Mouse (Mus musculus): ENCODE measurements around the gene Sertad1.

DNA sequence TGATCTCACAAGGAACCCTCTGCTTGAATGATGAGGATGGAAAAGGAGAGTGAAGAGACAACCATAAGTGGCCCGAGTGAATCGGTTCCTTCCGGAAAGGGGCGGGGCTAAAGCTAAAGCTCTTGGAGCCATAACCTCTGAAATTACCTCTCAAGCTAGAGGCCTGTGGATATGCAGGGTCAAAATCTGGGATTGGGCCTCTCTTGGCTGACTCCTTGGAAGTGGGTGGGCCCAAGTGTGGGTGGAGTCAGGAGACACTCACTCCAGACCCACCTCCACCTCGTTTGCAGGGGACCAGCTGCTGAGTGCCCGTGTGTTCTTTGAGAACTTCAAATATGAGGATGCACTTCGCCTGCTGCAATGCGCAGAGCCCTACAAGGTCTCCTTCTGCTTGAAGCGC lies 28.3 kb downstream of the Sertad1 start:
- no peak for TF ChIP-seq CTCF (IDR thresholded peaks at IDR 0.05; ENCODE audit: extremely low read depth, insufficient read depth, low read length)
- TF ChIP-seq POLR2A (IDR thresholded peaks at IDR 0.05; ENCODE audit: extremely low read depth, insufficient read depth, low read length): no peak

Measured in cortical plate, adult 2 months (tissue).